9 mouse cellular contexts compared by ENCODE assay signal in the genomic region with DNA sequence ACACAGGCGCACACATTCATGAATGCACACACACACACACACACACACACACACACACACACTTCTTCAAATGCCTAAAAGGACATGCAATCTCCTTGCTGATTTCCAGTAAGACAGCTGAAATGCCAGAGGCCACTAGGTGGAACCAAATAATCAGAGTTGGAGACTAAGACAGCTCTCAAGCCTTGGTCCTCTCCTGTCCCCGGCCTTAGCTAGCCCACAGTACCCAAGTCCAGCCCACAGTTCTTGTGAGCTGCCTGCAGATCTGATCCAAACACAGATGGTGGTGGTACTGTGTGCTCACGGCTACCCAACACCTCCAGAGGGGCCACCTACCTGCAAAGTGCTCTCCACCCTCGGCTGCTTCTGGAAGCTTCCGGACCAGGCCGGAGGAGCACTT. TPM values are rescaled to one million over a fixed set of nuclear protein-coding genes. Genes with fewer than 3 reads are reported as not detected.
DNase-seq lines count a peak whose midpoint lies in the region; ATAC-seq and TF ChIP-seq lines count a peak whose summit lies in the region.
"Had no signal": no experiment of that assay in that cellular context is flagged by ENCODE, and none has a peak within 500 bp of the region (broad histone marks: within the 10 kb centered on the region; RNA-seq: fewer than 3 reads in every experiment).

No protein-coding gene starts in this region.

- no peak overlapping the region for H3K4me3 ChIP-seq in heart, embryonic 10.5 days
- no peak overlapping the region for H3K4me3 ChIP-seq in forebrain, postnatal 0 days (ENCODE audit: low read depth, low read length)
- no peak overlapping the region for H3K4me3 ChIP-seq in intestine, embryonic 15.5 days (replicated peaks)
- no peak overlapping the region for H3K4me3 ChIP-seq in limb, embryonic 12.5 days (replicated peaks)

- no peaks in the 10 kb centered on the region for H3K36me3 ChIP-seq in heart, embryonic 10.5 days
- H3K36me3 ChIP-seq in forebrain, postnatal 0 days (ENCODE audit: insufficient read depth), result no peaks in the 10 kb centered on the region
- no peaks in the 10 kb centered on the region for H3K36me3 ChIP-seq in intestine, embryonic 15.5 days
- no peaks in the 10 kb centered on the region for H3K36me3 ChIP-seq in limb, embryonic 12.5 days
- H3K36me3 ChIP-seq: G1E had no signal

- H3K4me2 ChIP-seq in forebrain, postnatal 0 days (ENCODE audit: low read depth), result no peak overlapping the region
- no peak overlapping the region for H3K4me2 ChIP-seq in intestine, embryonic 15.5 days (replicated peaks)
- H3K4me2 ChIP-seq in limb, embryonic 12.5 days, result no peak overlapping the region

- peaks cover 18% of the 10 kb centered on the region for H3K4me1 ChIP-seq in heart, embryonic 10.5 days
- no peaks in the 10 kb centered on the region for H3K4me1 ChIP-seq in forebrain, postnatal 0 days (ENCODE audit: insufficient read depth)
- peaks cover 12% of the 10 kb centered on the region for H3K4me1 ChIP-seq in intestine, embryonic 15.5 days (replicated peaks)
- no peaks in the 10 kb centered on the region for H3K4me1 ChIP-seq in limb, embryonic 12.5 days (replicated peaks)

- no peak overlapping the region for H3K27ac ChIP-seq in heart, embryonic 10.5 days
- H3K27ac ChIP-seq in forebrain, postnatal 0 days (ENCODE audit: low read depth, low read length), result no peak overlapping the region
- no peak overlapping the region for H3K27ac ChIP-seq in intestine, embryonic 15.5 days
- H3K27ac ChIP-seq in limb, embryonic 12.5 days, result 0 out of 2 replicates have a peak overlapping the region, but pooled peaks have one; percentile 1

- no peak overlapping the region for H3K9ac ChIP-seq in forebrain, postnatal 0 days
- H3K9ac ChIP-seq in intestine, embryonic 15.5 days, result 0 out of 2 replicates have a peak overlapping the region, but pooled peaks have one; percentile 15
- no peak overlapping the region for H3K9ac ChIP-seq in limb, embryonic 12.5 days (replicated peaks)

- DNase-seq in heart, adult 11 months, result peak; percentile 93
- DNase-seq in heart, embryonic 10.5 days (ENCODE audit: low spot score), result no peak
- peak; percentile 40 for DNase-seq in cerebellum, adult 11 months
- peak; percentile 84 for DNase-seq in forebrain, postnatal 0 days
- DNase-seq in neural tube, embryonic 10.5 days (ENCODE audit: extremely low spot score, low spot score), result peak; percentile 35
- DNase-seq in spleen, postnatal 10 days (ENCODE audit: low spot score in 2 of 2), result no peak

- H3K9me3 ChIP-seq in heart, embryonic 10.5 days, result no peaks in the 10 kb centered on the region
- H3K9me3 ChIP-seq in forebrain, postnatal 0 days (ENCODE audit: low read length), result no peaks in the 10 kb centered on the region
- no peaks in the 10 kb centered on the region for H3K9me3 ChIP-seq in intestine, embryonic 15.5 days
- no peaks in the 10 kb centered on the region for H3K9me3 ChIP-seq in limb, embryonic 12.5 days
- H3K9me3 ChIP-seq: G1E had no signal

- H3K27me3 ChIP-seq in heart, embryonic 10.5 days (ENCODE audit: insufficient read depth, poor library complexity, severe bottlenecking), result peaks cover 31% of the 10 kb centered on the region
- no peaks in the 10 kb centered on the region for H3K27me3 ChIP-seq in forebrain, postnatal 0 days (ENCODE audit: insufficient read depth, low read length)
- H3K27me3 ChIP-seq in intestine, embryonic 15.5 days (replicated peaks), result no peaks in the 10 kb centered on the region
- H3K27me3 ChIP-seq in limb, embryonic 12.5 days, result no peaks in the 10 kb centered on the region; the same call in 1 of the 2 replicates

- 48% methylated on average over 6 of the region's 6 CpGs for WGBS in heart, embryonic 10.5 days
- 55% methylated on average over 6 of the region's 6 CpGs for WGBS in forebrain, postnatal 0 days
- 48% methylated on average over 6 of the region's 6 CpGs for WGBS in intestine, embryonic 15.5 days
- 53% methylated on average over 6 of the region's 6 CpGs for WGBS in limb, embryonic 12.5 days

- peak; percentile 87 for ATAC-seq in forebrain, postnatal 0 days
- peak; percentile 76 for ATAC-seq in intestine, embryonic 15.5 days
- peak; percentile 58; the same call in 1 of the 2 replicates for ATAC-seq in limb, embryonic 12.5 days (ENCODE audit: insufficient number of reproducible peaks, insufficient read depth, low FRiP score, low TSS enrichment, low read depth)

- TF ChIP-seq CTCF in forebrain, postnatal 0 days (IDR thresholded peaks at IDR 0.05; ENCODE audit: low read depth), result peak; percentile 88

RNA-seq across cellular contexts. Expression of gene Gpr37l1, which starts 4.5 kb away (rescaled TPM):
- not detected in 2 replicates for polyA plus RNA-seq in heart, embryonic 10.5 days (2016; fragmentation: Nextera tagmentation; extraction: Ambion mirVana)
- 5.9 and 11.2 TPM in 2 replicates for total RNA-seq in forebrain, postnatal 0 days (2014; rRNA removed)
- polyA plus RNA-seq in forebrain, postnatal 0 days (2015; fragmentation: Nextera tagmentation; extraction: Ambion mirVana), result 5.3 and 7.6 TPM in 2 replicates
- 0.47 and 0.73 TPM in 2 replicates for polyA plus RNA-seq in intestine, embryonic 15.5 days (2015; fragmentation: Nextera tagmentation; extraction: Ambion mirVana)
- polyA plus RNA-seq in limb, embryonic 12.5 days (2016; fragmentation: Nextera tagmentation; extraction: Ambion mirVana), result not detected in 2 replicates
- polyA plus RNA-seq: G1E had no signal

RNA-seq across cellular contexts. Expression of gene Arl8a, which starts 25.4 kb away (rescaled TPM):
- polyA plus RNA-seq in heart, embryonic 10.5 days (2016; fragmentation: Nextera tagmentation; extraction: Ambion mirVana), result 28.0 and 36.5 TPM in 2 replicates
- 315 and 344 TPM in 2 replicates for total RNA-seq in forebrain, postnatal 0 days (2014; rRNA removed)
- polyA plus RNA-seq in forebrain, postnatal 0 days (2015; fragmentation: Nextera tagmentation; extraction: Ambion mirVana), result 428 and 457 TPM in 2 replicates
- 60.6 TPM in 2 replicates for polyA plus RNA-seq in intestine, embryonic 15.5 days (2015; fragmentation: Nextera tagmentation; extraction: Ambion mirVana)
- polyA plus RNA-seq in limb, embryonic 12.5 days (2016; fragmentation: Nextera tagmentation; extraction: Ambion mirVana), result 51.8 and 57.7 TPM in 2 replicates

RNA-seq across cellular contexts. Expression of gene Ptpn7, which starts 39.5 kb away (rescaled TPM):
- 1.5 and 5.0 TPM in 2 replicates for polyA plus RNA-seq in heart, embryonic 10.5 days (2016; fragmentation: Nextera tagmentation; extraction: Ambion mirVana)
- 0.10 and 0.31 TPM in 2 replicates for total RNA-seq in forebrain, postnatal 0 days (2014; rRNA removed)
- 0.12 and 0.15 TPM in 2 replicates for polyA plus RNA-seq in forebrain, postnatal 0 days (2015; fragmentation: Nextera tagmentation; extraction: Ambion mirVana)
- 2.0 TPM in 2 replicates for polyA plus RNA-seq in intestine, embryonic 15.5 days (2015; fragmentation: Nextera tagmentation; extraction: Ambion mirVana)
- 1.1 and 1.5 TPM in 2 replicates for polyA plus RNA-seq in limb, embryonic 12.5 days (2016; fragmentation: Nextera tagmentation; extraction: Ambion mirVana)

Comparison
In these comparisons a context has a peak if more than half of its experiments do, and no peak if none do; other contexts are left out.
1. DNase-seq: peak in heart, adult 11 months (single experiment), cerebellum, adult 11 months (single experiment), forebrain, postnatal 0 days (single experiment) and neural tube, embryonic 10.5 days (single experiment); none in heart, embryonic 10.5 days (single experiment) and spleen, postnatal 10 days (0 of 2).
2. Peak in every context shown above with its lines, with median percentiles within 50 percentile points of each other: ATAC-seq.